Mouse (Mus musculus): ENCODE results near the gene Itga6. TPM values are rescaled to one million over a fixed set of nuclear protein-coding genes. Genes with fewer than 3 reads are reported as not detected.

Gene Itga6
- polyA plus RNA-seq, 1 experiment from 2014 or later = 95.8 TPM

Other genes starting within 250 kb of the Itga6 start
- gene Dlx1, start 217.5 kb upstream of the Itga6 start, polyA plus RNA-seq (2014; fragmentation: Nextera tagmentation; extraction: Ambion mirVana) = not detected in 2 replicates
- gene Dlx2, start 198.9 kb upstream of the Itga6 start, polyA plus RNA-seq (2014; fragmentation: Nextera tagmentation; extraction: Ambion mirVana) = not detected in 2 replicates
- 28.8 and 40.5 TPM in 2 replicates for gene Pdk1, start 127.6 kb downstream of the Itga6 start, polyA plus RNA-seq (2014; fragmentation: Nextera tagmentation; extraction: Ambion mirVana)
- 4.2 and 5.1 TPM in 2 replicates for gene Rapgef4, start 235.6 kb downstream of the Itga6 start, polyA plus RNA-seq (2014; fragmentation: Nextera tagmentation; extraction: Ambion mirVana)

All from kidney, embryonic 14.5 days (tissue).